ENCODE assay signal across 1 mouse cellular context in genomic region chr3:95905940-95906492, GRCm38 (mm10).
TF ChIP-seq lines count a peak whose summit lies in the region.

No protein-coding gene starts in this region.

TF ChIP-seq in MEL, 35 proteins besides CTCF, POLR2A, EP300 and RAD21:
- peak; percentile 52; the same call in 1 of the 2 replicates for TF ChIP-seq HCFC1 (IDR thresholded peaks at IDR 0.05; ENCODE audit: low read depth, low read length)
- peak; percentile 56 for TF ChIP-seq ZC3H11A (IDR thresholded peaks at IDR 0.05; ENCODE audit: low read depth, low read length)
- TF ChIP-seq NRF1 (IDR thresholded peaks at IDR 0.05; ENCODE audit: insufficient read depth, low read depth, low read length, poor library complexity, severe bottlenecking) = no peak
- 0 out of 2 replicates have a peak, but pooled peaks have one; percentile 4 for TF ChIP-seq GATA1 (IDR thresholded peaks at IDR 0.05; ENCODE audit: low read depth, low read length)
- TF ChIP-seq MXI1 (IDR thresholded peaks at IDR 0.05; ENCODE audit: low read depth, low read length) = peak; percentile 77
- no peak for TF ChIP-seq GABPA (IDR thresholded peaks at IDR 0.05; ENCODE audit: low read depth, low read length)
- TF ChIP-seq ETS1 (IDR thresholded peaks at IDR 0.05; ENCODE audit: low read depth, low read length) = no peak
- peak; percentile 87 for TF ChIP-seq SMC3 (IDR thresholded peaks at IDR 0.05; ENCODE audit: low read depth, low read length)
- no peak for TF ChIP-seq NELFE (IDR thresholded peaks at IDR 0.05; ENCODE audit: low read depth, low read length)
- 0 out of 2 replicates have a peak, but pooled peaks have one; percentile 29 for TF ChIP-seq ZNF384 (IDR thresholded peaks at IDR 0.05; ENCODE audit: low read depth, low read length)
- TF ChIP-seq TCF12 (IDR thresholded peaks at IDR 0.05; ENCODE audit: low read depth, low read length) = peak; percentile 41; the same call in 1 of the 2 replicates
- peak; percentile 38; the same call in 1 of the 2 replicates for TF ChIP-seq MAZ (IDR thresholded peaks at IDR 0.05; ENCODE audit: low read depth, low read length)
- 0 out of 2 replicates have a peak, but pooled peaks have one; percentile 24 for TF ChIP-seq TBP (IDR thresholded peaks at IDR 0.05; ENCODE audit: low read depth, low read length)
- peak; percentile 85 for TF ChIP-seq SIN3A (IDR thresholded peaks at IDR 0.05; ENCODE audit: low read length)
- peak; percentile 92 for TF ChIP-seq ELF1 (IDR thresholded peaks at IDR 0.05; ENCODE audit: low read depth, low read length)
- peak; percentile 50; the same call in 1 of the 2 replicates for TF ChIP-seq RCOR1 (IDR thresholded peaks at IDR 0.05; ENCODE audit: low read depth, low read length)
- 0 out of 2 replicates have a peak, but pooled peaks have one; percentile 30 for TF ChIP-seq MYC (IDR thresholded peaks at IDR 0.05; ENCODE audit: low read depth, low read length)
- TF ChIP-seq ZMIZ1 (IDR thresholded peaks at IDR 0.05; ENCODE audit: low read depth, low read length) = no peak
